Mouse (Mus musculus): ENCODE measurements at regions not wholly inside any gene's neighbourhood (a gene's known extent, or its start where the extent isn't known, plus 50 kb on each side); places are given as distances from the start of the nearest gene placed in this dataset.

DNA sequence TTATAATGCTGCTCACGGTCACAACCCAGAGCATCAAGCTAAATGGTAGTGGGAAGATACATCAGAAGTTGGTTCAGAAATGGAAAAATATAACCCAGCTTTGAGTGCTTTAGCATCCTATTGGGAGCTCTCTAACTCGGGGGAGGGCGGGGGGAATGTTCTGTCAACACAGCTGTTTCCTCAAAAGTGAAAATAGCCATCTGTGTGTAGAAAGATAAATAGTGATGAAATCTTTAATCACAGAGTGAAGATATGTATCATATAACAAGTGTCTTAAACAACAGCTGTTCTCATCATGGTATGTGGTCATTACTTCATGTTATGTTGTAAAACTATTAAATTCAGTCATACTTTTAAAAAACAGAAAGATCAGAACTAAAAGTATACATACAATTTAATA lies 248.4 kb upstream of the Siglech start:
- Histone ChIP-seq H3K4me1 (replicated peaks; ENCODE audit: control insufficient read depth, insufficient read depth, low read length) (no peaks in the 10 kb centered on the region), H3K9ac (no peak overlapping the region), H3K27me3 (ENCODE audit: control insufficient read depth, insufficient read depth, low read length) (no peaks in the 10 kb centered on the region), H3K27ac (no peak overlapping the region), H3K4me3 (replicated peaks; ENCODE audit: low read length) (no peak overlapping the region), H3K36me3 (replicated peaks; ENCODE audit: control insufficient read depth, insufficient read depth) (no peaks in the 10 kb centered on the region), H3K4me2 (replicated peaks) (no peak overlapping the region), H3K9me3 (ENCODE audit: control insufficient read depth, low read length) (no peaks in the 10 kb centered on the region)
- no peak for DNase-seq (ENCODE audit: low spot score)
- WGBS = 90% methylated on average over 3 of the region's 3 CpGs
- no peak for ATAC-seq (ENCODE audit: low FRiP score)

DNA sequence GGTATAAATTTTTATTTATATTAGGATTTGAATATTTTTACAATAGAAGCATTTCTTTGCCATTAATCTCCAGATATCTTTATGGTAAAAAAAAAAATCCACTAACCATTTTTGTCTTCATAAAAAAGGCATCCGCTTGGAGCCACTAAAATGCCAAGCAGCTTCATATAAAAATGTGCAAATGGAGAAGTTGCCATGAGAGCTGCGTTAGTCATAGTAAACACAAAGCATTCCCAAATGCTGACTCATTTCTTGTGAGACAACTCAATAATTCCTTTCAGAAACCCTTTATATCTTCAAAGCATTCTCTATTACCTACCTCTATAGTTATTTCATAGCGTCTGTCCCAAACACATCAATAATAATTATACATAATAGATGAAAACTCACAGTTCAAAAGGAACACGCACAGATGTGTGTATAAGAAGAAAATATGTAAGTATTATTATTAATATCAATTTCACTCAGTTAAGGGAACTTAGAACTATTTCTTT lies 228.1 kb upstream of the Siglech start:
- Histone ChIP-seq H3K27me3 (ENCODE audit: control insufficient read depth, insufficient read depth, low read length) (no peaks in the 10 kb centered on the region), H3K4me3 (replicated peaks; ENCODE audit: low read length) (no peak overlapping the region), H3K36me3 (replicated peaks; ENCODE audit: control insufficient read depth, insufficient read depth) (no peaks in the 10 kb centered on the region), H3K4me2 (replicated peaks) (no peak overlapping the region), H3K4me1 (replicated peaks; ENCODE audit: control insufficient read depth, insufficient read depth, low read length) (no peaks in the 10 kb centered on the region), H3K9ac (no peak overlapping the region), H3K9me3 (ENCODE audit: control insufficient read depth, low read length) (no peaks in the 10 kb centered on the region), H3K27ac (no peak overlapping the region)
- DNase-seq (ENCODE audit: low spot score) (peak; percentile 11), ATAC-seq (ENCODE audit: low FRiP score) (no peak)
- WGBS = 83% methylated on average over 4 of the region's 4 CpGs

DNA sequence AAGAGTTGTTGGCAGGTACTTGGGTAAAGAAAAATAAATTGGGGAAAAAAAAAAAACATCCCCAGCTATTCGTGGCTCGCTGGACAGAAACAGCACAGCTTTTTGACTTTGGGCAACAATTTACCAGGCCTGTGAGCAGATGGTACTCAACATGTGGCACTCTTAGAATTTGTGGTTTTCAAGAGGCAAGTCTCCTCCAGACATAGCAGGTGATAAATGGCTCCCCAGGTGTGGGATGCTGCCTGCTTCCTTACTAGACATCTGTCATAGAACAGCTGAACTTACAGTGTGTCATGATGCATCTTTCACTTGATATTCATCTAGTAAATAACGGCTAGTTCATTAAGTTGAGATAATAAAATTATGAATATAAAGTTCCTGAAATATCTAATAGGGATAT lies 218.8 kb upstream of the Siglech start:
- Histone ChIP-seq H3K9me3 (ENCODE audit: control insufficient read depth, low read length) (no peaks in the 10 kb centered on the region), H3K4me3 (replicated peaks; ENCODE audit: low read length) (no peak overlapping the region), H3K27me3 (ENCODE audit: control insufficient read depth, insufficient read depth, low read length) (no peaks in the 10 kb centered on the region), H3K4me1 (replicated peaks; ENCODE audit: control insufficient read depth, insufficient read depth, low read length) (no peaks in the 10 kb centered on the region), H3K4me2 (replicated peaks) (no peak overlapping the region), H3K27ac (no peak overlapping the region), H3K36me3 (replicated peaks; ENCODE audit: control insufficient read depth, insufficient read depth) (no peaks in the 10 kb centered on the region), H3K9ac (no peak overlapping the region)
- WGBS = 61% methylated on average over 3 of the region's 3 CpGs
- ATAC-seq (ENCODE audit: low FRiP score) (no peak; the same call in 1 of the 2 replicates), DNase-seq (ENCODE audit: low spot score) (no peak)

DNA sequence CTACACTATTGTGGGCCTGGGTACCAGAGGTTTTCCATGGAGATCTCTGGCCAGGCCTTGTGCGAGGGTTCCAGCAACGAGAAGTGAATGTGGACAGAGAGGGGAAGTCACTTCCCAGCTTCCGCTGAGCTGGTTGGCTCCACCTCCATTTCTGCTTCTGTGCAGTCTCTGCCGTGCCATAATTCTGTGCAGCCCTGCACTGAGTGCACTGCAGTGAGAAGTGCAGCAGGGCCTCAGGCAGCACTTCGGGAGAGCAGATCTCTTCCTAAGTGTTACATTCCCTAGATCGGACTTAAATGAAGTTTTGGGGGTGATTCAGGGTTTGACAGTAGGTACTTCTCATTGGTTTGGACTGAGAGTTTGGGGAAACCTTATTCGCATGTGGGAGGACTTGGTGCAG lies 194.6 kb upstream of the Siglech start:
- H3K27me3 ChIP-seq (ENCODE audit: control insufficient read depth, insufficient read depth, low read length) = no peaks in the 10 kb centered on the region
- no peaks in the 10 kb centered on the region for H3K9me3 ChIP-seq (ENCODE audit: control insufficient read depth, low read length)
- H3K4me1 ChIP-seq (replicated peaks; ENCODE audit: control insufficient read depth, insufficient read depth, low read length) = no peaks in the 10 kb centered on the region
- H3K9ac ChIP-seq = no peak overlapping the region
- H3K27ac ChIP-seq = no peak overlapping the region
- DNase-seq (ENCODE audit: low spot score) (no peak), ATAC-seq (ENCODE audit: low FRiP score) (no peak)
- H3K4me2 ChIP-seq (replicated peaks) = no peak overlapping the region
- H3K4me3 ChIP-seq (replicated peaks; ENCODE audit: low read length) = no peak overlapping the region
- WGBS = 94% methylated on average over 7 of the region's 7 CpGs
- H3K36me3 ChIP-seq (replicated peaks; ENCODE audit: control insufficient read depth, insufficient read depth) = no peaks in the 10 kb centered on the region

DNA sequence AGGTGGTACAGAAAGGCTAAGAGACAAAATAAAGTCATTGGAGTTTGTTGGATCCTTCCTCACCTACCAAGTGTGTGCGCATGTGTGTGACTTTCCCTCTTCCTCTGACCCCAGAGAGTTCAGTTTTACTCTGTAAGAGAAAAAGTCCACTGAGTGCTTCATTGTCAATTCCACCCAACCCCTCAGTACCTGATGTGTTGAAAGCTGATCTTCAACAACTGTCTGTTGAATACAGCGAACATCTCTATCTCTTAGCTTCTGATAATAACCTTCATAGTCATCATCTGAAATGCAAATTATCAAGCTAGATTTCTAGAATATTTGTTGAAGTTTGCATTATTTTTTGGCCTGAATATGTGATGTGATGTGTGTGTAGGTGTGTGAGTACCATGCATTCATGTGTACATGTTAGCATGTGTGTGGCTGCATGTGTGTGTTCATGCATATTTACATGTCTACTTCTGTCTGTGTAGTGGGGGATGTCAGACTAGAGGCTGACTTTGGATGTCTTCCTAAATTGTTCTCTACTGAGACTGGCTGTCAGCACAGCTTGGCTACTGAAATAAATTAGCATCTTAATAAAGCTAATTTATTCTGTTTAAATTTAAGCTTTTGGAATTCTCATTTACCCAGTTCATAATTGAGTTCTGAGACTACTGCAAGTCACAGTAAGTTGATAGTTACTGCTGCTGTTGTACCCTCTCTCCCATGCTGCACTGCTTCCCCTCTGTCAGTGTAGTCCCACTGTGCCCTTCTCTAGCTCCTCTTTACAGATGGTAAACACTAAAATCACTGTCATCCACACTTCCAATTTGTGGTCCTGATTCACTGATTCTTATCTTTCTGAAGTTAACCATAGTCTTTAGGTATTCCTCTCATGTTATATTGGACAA lies 186.7 kb upstream of the Siglech start:
- no peaks in the 10 kb centered on the region for H3K4me1 ChIP-seq (replicated peaks; ENCODE audit: control insufficient read depth, insufficient read depth, low read length)
- 90% methylated on average over 2 of the region's 2 CpGs for WGBS
- DNase-seq (ENCODE audit: low spot score) = no peak
- no peak overlapping the region for H3K4me2 ChIP-seq (replicated peaks)
- H3K4me3 ChIP-seq (replicated peaks; ENCODE audit: low read length) = no peak overlapping the region
- no peak overlapping the region for H3K9ac ChIP-seq
- no peaks in the 10 kb centered on the region for H3K27me3 ChIP-seq (ENCODE audit: control insufficient read depth, insufficient read depth, low read length)
- no peaks in the 10 kb centered on the region for H3K36me3 ChIP-seq (replicated peaks; ENCODE audit: control insufficient read depth, insufficient read depth)
- H3K27ac ChIP-seq = no peak overlapping the region
- peak; percentile 55; the same call in 1 of the 2 replicates for ATAC-seq (ENCODE audit: low FRiP score)
- H3K9me3 ChIP-seq (ENCODE audit: control insufficient read depth, low read length) = no peaks in the 10 kb centered on the region

All from hindbrain, embryonic 14.5 days (tissue).